Mouse (Mus musculus): ENCODE results near the gene Tango6. TPM values are rescaled to one million over a fixed set of nuclear protein-coding genes. Genes with fewer than 3 reads are reported as not detected.

Tango6 gene
- total and polyA plus RNA-seq, 2 experiments from 2014 or later: 4.0 to 13.5 TPM

- peaks cover 60% of the 10 kb centered on the region for H3K36me3 ChIP-seq (replicated peaks; ENCODE audit: control insufficient read depth, insufficient read depth, low read length)
- WGBS: 84% methylated on average over 6 of the region's 6 CpGs
- H3K27ac ChIP-seq (ENCODE audit: low read depth): no peak overlapping the region
Observed at GRCm38 (mm10) chr8:106700131-106700530, 17.3 kb downstream of the Tango6 start.

GRCm38 (mm10) chr8:106701360-106701759, 18.5 kb downstream of the Tango6 start:
- 90% methylated on average over 3 of the region's 3 CpGs for WGBS
- Histone ChIP-seq H3K27me3 (ENCODE audit: control insufficient read depth, insufficient read depth, low read length) (no peaks in the 10 kb centered on the region), H3K27ac (ENCODE audit: low read depth) (no peak overlapping the region), H3K36me3 (replicated peaks; ENCODE audit: control insufficient read depth, insufficient read depth, low read length) (peaks cover 51% of the 10 kb centered on the region), H3K4me2 (ENCODE audit: low read depth, low read length) (no peak overlapping the region), H3K4me1 (ENCODE audit: control insufficient read depth, insufficient read depth) (no peaks in the 10 kb centered on the region), H3K9me3 (replicated peaks; ENCODE audit: control insufficient read depth, low read length) (no peaks in the 10 kb centered on the region), H3K9ac (replicated peaks; ENCODE audit: low read depth, low read length) (no peak overlapping the region), H3K4me3 (ENCODE audit: low read depth, low read length) (no peak overlapping the region)
- ATAC-seq (ENCODE audit: insufficient read depth, low read depth) (no peak), DNase-seq (ENCODE audit: low spot score) (no peak)
- no peak for TF ChIP-seq CTCF (IDR thresholded peaks at IDR 0.05; ENCODE audit: low read depth)
- no peak for TF ChIP-seq EP300 (IDR thresholded peaks at IDR 0.05; ENCODE audit: low read depth)

More at GRCm38 (mm10) chr8:106700131-106700530, 17.3 kb downstream of the Tango6 start:
- Histone ChIP-seq H3K4me2 (ENCODE audit: low read depth, low read length) (no peak overlapping the region), H3K9ac (replicated peaks; ENCODE audit: low read depth, low read length) (no peak overlapping the region), H3K27me3 (ENCODE audit: control insufficient read depth, insufficient read depth, low read length) (no peaks in the 10 kb centered on the region), H3K4me3 (ENCODE audit: low read depth, low read length) (no peak overlapping the region), H3K4me1 (ENCODE audit: control insufficient read depth, insufficient read depth) (no peaks in the 10 kb centered on the region), H3K9me3 (replicated peaks; ENCODE audit: control insufficient read depth, low read length) (no peaks in the 10 kb centered on the region)
- DNase-seq (ENCODE audit: low spot score) (no peak), ATAC-seq (ENCODE audit: insufficient read depth, low read depth) (no peak)
- no peak for TF ChIP-seq EP300 (IDR thresholded peaks at IDR 0.05; ENCODE audit: low read depth)

- DNase-seq (ENCODE audit: low spot score): no peak
- Histone ChIP-seq H3K4me2 (ENCODE audit: low read depth, low read length) (no peak overlapping the region), H3K36me3 (replicated peaks; ENCODE audit: control insufficient read depth, insufficient read depth, low read length) (peaks cover 31% of the 10 kb centered on the region), H3K9me3 (replicated peaks; ENCODE audit: control insufficient read depth, low read length) (no peaks in the 10 kb centered on the region), H3K4me3 (ENCODE audit: low read depth, low read length) (no peak overlapping the region), H3K27ac (ENCODE audit: low read depth) (peak overlapping the region; percentile 86), H3K27me3 (ENCODE audit: control insufficient read depth, insufficient read depth, low read length) (no peaks in the 10 kb centered on the region), H3K9ac (replicated peaks; ENCODE audit: low read depth, low read length) (no peak overlapping the region), H3K4me1 (ENCODE audit: control insufficient read depth, insufficient read depth) (no peaks in the 10 kb centered on the region)
- TF ChIP-seq CTCF (IDR thresholded peaks at IDR 0.05; ENCODE audit: low read depth) (no peak), EP300 (IDR thresholded peaks at IDR 0.05; ENCODE audit: low read depth) (no peak)
- ATAC-seq (ENCODE audit: insufficient read depth, low read depth): peak; percentile 67; the same call in 1 of the 2 replicates
- WGBS: 67% methylated on average over 9 of the region's 9 CpGs
Observed at GRCm38 (mm10) chr8:106704199-106704900, 21.5 kb downstream of the Tango6 start.

- Histone ChIP-seq H3K36me3 (replicated peaks; ENCODE audit: control insufficient read depth, insufficient read depth, low read length) (peaks cover 28% of the 10 kb centered on the region), H3K4me3 (ENCODE audit: low read depth, low read length) (no peak overlapping the region), H3K9me3 (replicated peaks; ENCODE audit: control insufficient read depth, low read length) (no peaks in the 10 kb centered on the region), H3K27me3 (ENCODE audit: control insufficient read depth, insufficient read depth, low read length) (no peaks in the 10 kb centered on the region), H3K9ac (replicated peaks; ENCODE audit: low read depth, low read length) (no peak overlapping the region), H3K4me1 (ENCODE audit: control insufficient read depth, insufficient read depth) (no peaks in the 10 kb centered on the region), H3K27ac (ENCODE audit: low read depth) (peak overlapping the region; percentile 86), H3K4me2 (ENCODE audit: low read depth, low read length) (no peak overlapping the region)
- WGBS: 12% methylated on average over 9 of the region's 9 CpGs
- TF ChIP-seq CTCF (IDR thresholded peaks at IDR 0.05; ENCODE audit: low read depth) (no peak), EP300 (IDR thresholded peaks at IDR 0.05; ENCODE audit: low read depth) (peak; percentile 41; the same call in 1 of the 2 replicates)
- DNase-seq (ENCODE audit: low spot score) (peak; percentile 91), ATAC-seq (ENCODE audit: insufficient read depth, low read depth) (peak; percentile 95)
Observed at GRCm38 (mm10) chr8:106704901-106705321, 22.0 kb downstream of the Tango6 start.

DNA sequence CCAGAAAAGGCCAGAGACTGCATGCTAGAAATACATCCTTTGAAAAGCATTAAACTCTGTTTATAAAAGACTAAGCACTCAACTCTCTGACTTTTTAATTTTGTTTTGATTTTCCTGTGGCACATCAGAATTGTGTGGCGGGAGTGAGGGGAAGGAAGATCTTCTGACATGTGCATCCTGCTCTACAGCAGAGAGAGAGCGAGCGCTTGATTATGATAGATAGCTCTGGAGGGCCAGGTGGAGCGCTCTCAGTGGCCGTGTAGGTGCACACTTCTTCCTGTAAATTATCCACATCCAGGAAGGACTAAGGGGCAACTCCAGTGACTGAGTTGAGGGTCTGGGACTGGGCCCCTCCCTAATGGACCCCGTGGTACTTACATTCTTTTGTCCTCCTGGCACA, 23.3 kb downstream of the Tango6 start:
- H3K4me2 ChIP-seq (ENCODE audit: low read depth, low read length): no peak overlapping the region
- H3K4me3 ChIP-seq (ENCODE audit: low read depth, low read length): no peak overlapping the region
- ATAC-seq (ENCODE audit: insufficient read depth, low read depth) (no peak), DNase-seq (ENCODE audit: low spot score) (no peak)
- 72% methylated on average over 6 of the region's 6 CpGs for WGBS
- no peaks in the 10 kb centered on the region for H3K27me3 ChIP-seq (ENCODE audit: control insufficient read depth, insufficient read depth, low read length)
- no peaks in the 10 kb centered on the region for H3K9me3 ChIP-seq (replicated peaks; ENCODE audit: control insufficient read depth, low read length)
- H3K36me3 ChIP-seq (replicated peaks; ENCODE audit: control insufficient read depth, insufficient read depth, low read length): peaks cover 16% of the 10 kb centered on the region; the same call in 1 of the 2 replicates
- H3K4me1 ChIP-seq (ENCODE audit: control insufficient read depth, insufficient read depth): no peaks in the 10 kb centered on the region
- TF ChIP-seq CTCF (IDR thresholded peaks at IDR 0.05; ENCODE audit: low read depth): no peak
- TF ChIP-seq EP300 (IDR thresholded peaks at IDR 0.05; ENCODE audit: low read depth): no peak
- H3K27ac ChIP-seq (ENCODE audit: low read depth): peak overlapping the region; percentile 86
- H3K9ac ChIP-seq (replicated peaks; ENCODE audit: low read depth, low read length): no peak overlapping the region
